Mouse (Mus musculus): Measurements from ENCODE around the gene Dbp. TPM values are rescaled to one million over a fixed set of nuclear protein-coding genes. Genes with fewer than 3 reads are reported as not detected.

The Dbp gene
- polyA plus RNA-seq, 1 experiment from 2014 or later: 3.3 TPM

DNA sequence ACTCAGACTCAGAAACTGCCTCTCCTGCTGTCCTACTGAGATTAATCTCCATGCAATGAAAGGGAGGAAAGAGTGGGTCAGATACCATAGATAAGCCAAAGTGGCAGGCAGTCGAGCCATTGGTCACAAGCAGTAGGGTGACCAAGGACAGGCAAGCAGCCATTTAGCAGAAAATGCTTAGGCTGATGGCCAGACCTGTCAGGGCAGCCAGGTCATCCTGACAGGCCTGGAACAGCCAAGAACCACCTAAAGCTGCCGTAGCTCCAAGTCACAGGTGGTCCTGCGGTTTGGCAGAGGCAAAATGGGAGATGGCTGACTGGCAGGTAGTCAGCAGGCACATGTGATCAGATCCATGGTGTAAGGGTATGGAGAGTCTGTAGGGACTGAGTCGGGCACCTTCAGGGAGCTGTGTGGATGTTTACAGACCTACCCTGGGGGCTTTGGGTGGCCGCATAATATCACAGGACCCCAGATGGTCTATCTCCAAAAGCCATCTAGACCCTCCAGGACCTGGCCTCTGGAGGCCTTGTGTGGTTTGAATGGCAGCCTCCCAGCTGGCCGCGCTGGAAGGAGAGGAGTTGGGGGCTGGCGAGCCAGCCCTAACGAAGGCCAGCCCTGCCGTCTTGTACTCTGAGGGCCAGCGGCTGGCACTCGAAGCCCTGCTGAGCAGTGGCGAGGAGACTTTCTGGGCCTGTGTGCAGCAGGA, 16.9 kb downstream of the Dbp start:
- no peak overlapping the region for H3K4me3 ChIP-seq (ENCODE audit: low read depth, low read length)
- no peaks in the 10 kb centered on the region for H3K9me3 ChIP-seq (replicated peaks; ENCODE audit: control insufficient read depth, low read length)
- 68% methylated on average over 13 of the region's 13 CpGs for WGBS (ENCODE audit: insufficient replicate concordance)
- peaks cover 17% of the 10 kb centered on the region for H3K4me1 ChIP-seq (ENCODE audit: control insufficient read depth, insufficient read depth, low read length)
- H3K4me2 ChIP-seq: no peak overlapping the region
- no peaks in the 10 kb centered on the region for H3K27me3 ChIP-seq (ENCODE audit: control insufficient read depth, insufficient read depth, low read length)
- no peak overlapping the region for H3K27ac ChIP-seq (ENCODE audit: low read depth, low read length)
- H3K36me3 ChIP-seq (ENCODE audit: control insufficient read depth, insufficient read depth, low read length): peaks cover 43% of the 10 kb centered on the region
- 0 out of 2 replicates have a peak overlapping the region, but pooled peaks have one; percentile 22 for H3K9ac ChIP-seq (ENCODE audit: low read depth, low read length)
- no peak for ATAC-seq (replicated peaks; ENCODE audit: insufficient number of reproducible peaks, low FRiP score, low TSS enrichment)

DNA sequence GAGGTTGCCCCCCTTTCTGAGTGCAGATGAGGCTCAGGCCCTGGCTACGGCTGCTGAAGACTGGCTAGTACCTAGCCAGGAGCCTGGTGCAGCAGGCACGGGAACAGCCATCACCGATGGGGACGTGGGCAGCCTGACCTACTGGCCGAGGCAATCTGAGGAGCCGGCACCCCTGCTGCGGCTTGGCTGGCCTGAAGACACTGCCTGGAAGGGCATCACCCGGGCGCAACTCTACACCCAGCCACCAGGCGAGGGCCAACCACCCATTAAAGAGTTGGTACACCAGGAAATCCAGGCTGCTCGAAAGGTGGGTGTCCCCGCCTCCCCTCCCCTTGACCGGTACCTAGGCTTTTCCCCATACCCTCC, 17.4 kb downstream of the Dbp start:
- no peak overlapping the region for H3K27ac ChIP-seq (ENCODE audit: low read depth, low read length)
- peaks cover 43% of the 10 kb centered on the region for H3K36me3 ChIP-seq (ENCODE audit: control insufficient read depth, insufficient read depth, low read length)
- H3K4me2 ChIP-seq: no peak overlapping the region
- no peaks in the 10 kb centered on the region for H3K27me3 ChIP-seq (ENCODE audit: control insufficient read depth, insufficient read depth, low read length)
- H3K9ac ChIP-seq (ENCODE audit: low read depth, low read length): no peak overlapping the region
- H3K4me1 ChIP-seq (ENCODE audit: control insufficient read depth, insufficient read depth, low read length): peaks cover 13% of the 10 kb centered on the region
- no peak for ATAC-seq (replicated peaks; ENCODE audit: insufficient number of reproducible peaks, low FRiP score, low TSS enrichment)
- H3K9me3 ChIP-seq (replicated peaks; ENCODE audit: control insufficient read depth, low read length): no peaks in the 10 kb centered on the region
- 77% methylated on average over 13 of the region's 13 CpGs for WGBS (ENCODE audit: insufficient replicate concordance)
- no peak overlapping the region for H3K4me3 ChIP-seq (ENCODE audit: low read depth, low read length)

DNA sequence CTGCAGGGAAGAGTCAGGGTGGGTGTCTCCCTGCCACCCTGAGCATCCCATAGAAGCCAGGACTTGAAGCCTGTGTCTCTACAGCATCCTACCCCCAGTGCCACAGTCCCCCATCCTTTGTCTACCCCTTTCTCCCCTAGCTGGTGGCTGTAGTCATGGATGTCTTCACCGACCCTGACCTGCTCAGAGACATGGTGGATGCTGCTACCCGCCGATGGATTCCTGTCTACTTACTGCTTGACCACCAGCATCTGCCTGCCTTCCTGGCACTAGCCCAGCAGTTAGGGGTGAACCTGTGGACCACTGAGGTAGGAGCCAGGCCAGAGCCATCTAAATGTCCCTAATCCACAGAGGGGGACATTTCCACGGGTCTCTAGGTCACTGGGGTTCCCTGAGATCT, 18.4 kb downstream of the Dbp start:
- Histone ChIP-seq H3K4me1 (ENCODE audit: control insufficient read depth, insufficient read depth, low read length) (peaks cover 13% of the 10 kb centered on the region), H3K4me3 (ENCODE audit: low read depth, low read length) (no peak overlapping the region), H3K36me3 (ENCODE audit: control insufficient read depth, insufficient read depth, low read length) (peaks cover 43% of the 10 kb centered on the region), H3K27ac (ENCODE audit: low read depth, low read length) (no peak overlapping the region), H3K4me2 (no peak overlapping the region), H3K27me3 (ENCODE audit: control insufficient read depth, insufficient read depth, low read length) (no peaks in the 10 kb centered on the region), H3K9me3 (replicated peaks; ENCODE audit: control insufficient read depth, low read length) (no peaks in the 10 kb centered on the region), H3K9ac (ENCODE audit: low read depth, low read length) (no peak overlapping the region)
- no peak for ATAC-seq (replicated peaks; ENCODE audit: insufficient number of reproducible peaks, low FRiP score, low TSS enrichment)
- WGBS (ENCODE audit: insufficient replicate concordance): 82% methylated on average over 4 of the region's 4 CpGs

DNA sequence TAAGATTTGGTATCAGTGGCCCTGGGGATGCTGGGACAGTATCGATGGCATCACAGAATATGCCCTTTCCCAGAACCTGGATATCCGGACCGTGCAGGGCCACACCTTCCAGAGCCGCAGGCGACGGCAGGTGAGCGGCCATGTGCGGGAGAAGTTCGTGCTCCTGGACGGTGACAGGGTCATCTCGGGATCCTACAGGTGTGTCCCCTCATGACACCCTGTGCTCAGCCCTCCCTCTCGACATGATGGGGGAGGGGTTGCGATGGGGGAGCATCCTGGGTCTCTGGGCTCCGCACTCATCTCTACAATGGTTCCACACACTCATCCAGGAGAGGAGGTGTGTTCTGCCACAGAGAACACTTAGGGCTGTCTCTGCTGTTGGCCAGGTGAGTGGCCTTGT, 18.9 kb downstream of the Dbp start:
- no peak overlapping the region for H3K4me3 ChIP-seq (ENCODE audit: low read depth, low read length)
- peaks cover 12% of the 10 kb centered on the region for H3K4me1 ChIP-seq (ENCODE audit: control insufficient read depth, insufficient read depth, low read length)
- no peaks in the 10 kb centered on the region for H3K27me3 ChIP-seq (ENCODE audit: control insufficient read depth, insufficient read depth, low read length)
- H3K27ac ChIP-seq (ENCODE audit: low read depth, low read length): no peak overlapping the region
- H3K36me3 ChIP-seq (ENCODE audit: control insufficient read depth, insufficient read depth, low read length): peaks cover 43% of the 10 kb centered on the region
- no peak overlapping the region for H3K9ac ChIP-seq (ENCODE audit: low read depth, low read length)
- no peak overlapping the region for H3K4me2 ChIP-seq
- WGBS (ENCODE audit: insufficient replicate concordance): 88% methylated on average over 14 of the region's 14 CpGs
- ATAC-seq (replicated peaks; ENCODE audit: insufficient number of reproducible peaks, low FRiP score, low TSS enrichment): no peak
- H3K9me3 ChIP-seq (replicated peaks; ENCODE audit: control insufficient read depth, low read length): no peaks in the 10 kb centered on the region

DNA sequence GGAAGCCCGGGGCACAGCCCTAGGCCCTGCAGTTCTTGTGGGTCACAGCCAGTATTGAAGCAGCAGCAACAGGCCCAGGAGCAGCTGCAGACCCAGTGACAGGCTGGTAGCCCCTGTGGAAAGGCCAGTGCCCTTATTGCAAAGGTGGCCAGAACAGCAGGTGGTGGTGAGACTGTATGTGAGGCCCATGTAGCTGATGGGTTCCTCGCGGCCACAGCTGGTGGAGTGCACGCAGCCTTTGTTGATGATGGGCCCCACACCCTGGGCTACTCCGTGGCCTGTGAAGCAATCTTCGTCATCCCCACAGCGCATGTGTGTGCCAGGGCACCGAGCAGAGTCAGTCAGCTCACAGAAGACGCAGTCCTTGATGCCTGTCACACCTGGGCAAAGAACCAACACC, 20.3 kb downstream of the Dbp start:
- ATAC-seq (replicated peaks; ENCODE audit: insufficient number of reproducible peaks, low FRiP score, low TSS enrichment): no peak
- Histone ChIP-seq H3K4me3 (ENCODE audit: low read depth, low read length) (no peak overlapping the region), H3K9me3 (replicated peaks; ENCODE audit: control insufficient read depth, low read length) (no peaks in the 10 kb centered on the region), H3K27ac (ENCODE audit: low read depth, low read length) (no peak overlapping the region), H3K9ac (ENCODE audit: low read depth, low read length) (no peak overlapping the region), H3K36me3 (ENCODE audit: control insufficient read depth, insufficient read depth, low read length) (peaks cover 34% of the 10 kb centered on the region), H3K4me2 (no peak overlapping the region), H3K4me1 (ENCODE audit: control insufficient read depth, insufficient read depth, low read length) (no peaks in the 10 kb centered on the region), H3K27me3 (ENCODE audit: control insufficient read depth, insufficient read depth, low read length) (no peaks in the 10 kb centered on the region)
- 90% methylated on average over 9 of the region's 9 CpGs for WGBS (ENCODE audit: insufficient replicate concordance)

DNA sequence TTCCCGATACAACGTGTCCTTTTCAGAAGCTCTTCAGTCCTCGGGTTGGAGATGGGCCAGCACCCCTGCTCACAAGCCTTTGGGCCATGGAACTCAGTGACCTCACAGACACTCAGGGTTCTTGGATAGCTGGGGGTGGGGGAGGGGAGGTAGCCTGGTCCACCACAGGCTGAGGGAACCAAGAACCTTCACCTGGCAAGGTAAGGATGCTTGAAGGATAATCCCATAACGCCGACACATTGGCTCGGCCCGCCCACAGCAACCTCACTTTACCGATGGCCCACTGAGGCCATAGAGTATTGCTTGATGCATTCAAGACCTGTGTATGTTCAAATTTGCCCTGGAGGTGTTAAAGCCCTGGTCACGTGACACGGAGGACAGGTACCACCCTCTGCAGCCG, 20.8 kb downstream of the Dbp start, which contains the start of gene Spaca4:
TSS of gene Spaca4 (minus strand) at position 101 of the 400 bp plus-strand sequence.
- WGBS (ENCODE audit: insufficient replicate concordance): 88% methylated on average over 11 of the region's 11 CpGs
- H3K4me1 ChIP-seq (ENCODE audit: control insufficient read depth, insufficient read depth, low read length): peaks cover 2% of the 10 kb centered on the region; the same call in 1 of the 2 replicates
- H3K27me3 ChIP-seq (ENCODE audit: control insufficient read depth, insufficient read depth, low read length): no peaks in the 10 kb centered on the region
- no peak within 1 kb of the TSS for H3K27ac ChIP-seq (ENCODE audit: low read depth, low read length)
- no peak within 1 kb of the TSS for H3K4me3 ChIP-seq (ENCODE audit: low read depth, low read length)
- no peak for ATAC-seq (replicated peaks; ENCODE audit: insufficient number of reproducible peaks, low FRiP score, low TSS enrichment)
- H3K9me3 ChIP-seq (replicated peaks; ENCODE audit: control insufficient read depth, low read length): no peaks in the 10 kb centered on the region
- peak within 1 kb of the TSS; percentile 5; the same call in 1 of the 2 replicates for H3K9ac ChIP-seq (ENCODE audit: low read depth, low read length)
- H3K36me3 ChIP-seq (ENCODE audit: control insufficient read depth, insufficient read depth, low read length): peaks cover 30% of the 10 kb centered on the region
- no peak within 1 kb of the TSS for H3K4me2 ChIP-seq

DNA sequence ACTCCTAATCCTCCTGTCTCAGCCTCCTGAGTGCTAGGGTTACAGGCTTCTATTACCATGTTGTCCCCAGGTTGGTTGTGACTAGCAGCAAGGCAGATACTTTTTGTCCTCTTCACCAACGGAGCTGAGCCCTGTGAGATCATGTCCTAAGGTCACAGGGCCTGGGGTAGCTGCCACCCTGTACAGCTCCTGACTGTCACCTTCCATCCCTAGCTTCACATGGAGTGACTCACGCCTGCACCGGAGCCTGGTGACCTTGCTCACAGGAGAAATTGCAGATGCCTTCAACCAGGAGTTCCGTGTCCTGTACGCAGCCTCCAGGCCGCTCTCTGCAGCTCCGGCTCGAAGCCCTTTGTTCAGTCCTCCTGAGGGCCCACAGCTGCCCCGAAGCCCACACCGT, 21.5 kb downstream of the Dbp start:
- Histone ChIP-seq H3K4me3 (ENCODE audit: low read depth, low read length) (no peak overlapping the region), H3K9me3 (replicated peaks; ENCODE audit: control insufficient read depth, low read length) (no peaks in the 10 kb centered on the region), H3K4me2 (no peak overlapping the region), H3K27me3 (ENCODE audit: control insufficient read depth, insufficient read depth, low read length) (no peaks in the 10 kb centered on the region), H3K27ac (ENCODE audit: low read depth, low read length) (no peak overlapping the region), H3K36me3 (ENCODE audit: control insufficient read depth, insufficient read depth, low read length) (peaks cover 27% of the 10 kb centered on the region), H3K4me1 (ENCODE audit: control insufficient read depth, insufficient read depth, low read length) (peaks cover 7% of the 10 kb centered on the region; the same call in 1 of the 2 replicates), H3K9ac (ENCODE audit: low read depth, low read length) (peak overlapping the region; percentile 5; the same call in 1 of the 2 replicates)
- ATAC-seq (replicated peaks; ENCODE audit: insufficient number of reproducible peaks, low FRiP score, low TSS enrichment): no peak
- WGBS (ENCODE audit: insufficient replicate concordance): 85% methylated on average over 10 of the region's 10 CpGs

DNA sequence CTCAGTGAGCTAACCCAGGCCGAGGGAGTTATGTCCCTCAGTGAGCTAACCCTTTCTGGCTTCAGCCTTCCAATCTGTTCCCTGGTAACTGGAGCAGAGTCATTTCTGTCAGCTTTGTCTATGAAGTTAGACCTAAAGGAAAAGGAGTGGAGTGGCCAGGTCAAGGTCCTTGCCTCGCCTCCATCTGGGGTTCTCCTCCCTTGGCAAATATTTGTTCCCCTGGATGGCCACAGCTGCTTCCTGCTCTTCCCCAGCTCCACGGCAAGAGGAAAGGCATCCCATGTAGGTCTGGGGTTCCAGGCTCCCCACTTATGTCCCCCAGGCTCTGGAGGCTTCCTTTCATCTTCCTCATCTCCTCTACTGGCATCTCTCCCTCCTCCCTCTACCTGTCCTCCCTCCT, 22.7 kb downstream of the Dbp start:
- no peak for ATAC-seq (replicated peaks; ENCODE audit: insufficient number of reproducible peaks, low FRiP score, low TSS enrichment)
- peaks cover 27% of the 10 kb centered on the region for H3K36me3 ChIP-seq (ENCODE audit: control insufficient read depth, insufficient read depth, low read length)

More for the DNA sequence above, 22.7 kb downstream of the Dbp start:
- H3K4me3 ChIP-seq (ENCODE audit: low read depth, low read length): no peak overlapping the region
- H3K4me1 ChIP-seq (ENCODE audit: control insufficient read depth, insufficient read depth, low read length): peaks cover 7% of the 10 kb centered on the region; the same call in 1 of the 2 replicates
- no peaks in the 10 kb centered on the region for H3K9me3 ChIP-seq (replicated peaks; ENCODE audit: control insufficient read depth, low read length)
- WGBS (ENCODE audit: insufficient replicate concordance): 93% methylated on average over 3 of the region's 3 CpGs
- H3K27me3 ChIP-seq (ENCODE audit: control insufficient read depth, insufficient read depth, low read length): no peaks in the 10 kb centered on the region
- no peak overlapping the region for H3K27ac ChIP-seq (ENCODE audit: low read depth, low read length)
- H3K4me2 ChIP-seq: no peak overlapping the region
- no peak overlapping the region for H3K9ac ChIP-seq (ENCODE audit: low read depth, low read length)
